Mouse (Mus musculus) embryonic fibroblast, embryonic 13.5 days (primary cell): ENCODE measurements around the gene Marf1.

Experiments used
- CTCF ChIP-seq: IDR thresholded peaks from 2 replicates; pipeline ENCODE4 v1.5.1; 2011; ENCODE audit warnings: mild to moderate bottlenecking, control low read depth, low read length, moderate library complexity, borderline replicate concordance; ENCODE audit not compliant: insufficient read depth
- POLR2A ChIP-seq: IDR thresholded peaks from 2 replicates; pipeline ENCODE4 v1.6.1; 2011; ENCODE audit warnings: low read depth, mild to moderate bottlenecking, control low read depth, low read length, moderate library complexity

- TF ChIP-seq CTCF (no peak), POLR2A (no peak)
Measured at GRCm38 (mm10) chr16:14151718-14152117, 11.4 kb downstream of the Marf1 start.
